Mouse (Mus musculus) hematopoietic stem cell, adult 5-6 weeks (primary cell): ENCODE data around the gene Slc1a2. TPM values are rescaled to one million over a fixed set of nuclear protein-coding genes. Genes with fewer than 3 reads are reported as not detected.

ENCODE experiments used
- ATAC-seq, 2 experiments: fragments of 125-278 bp in 1 of 2; replicated peaks in 1 of 2; 2 replicates each; pipeline ENCODE4 v1.8.0; 2016 to 2017; ENCODE audit warnings: inconsistent platforms in 2 of 2, mild to moderate bottlenecking in 2 of 2, moderate number of reproducible peaks in 2 of 2, low read depth in 1 of 2, moderate TSS enrichment in 1 of 2; ENCODE audit not compliant: low FRiP score in 2 of 2, poor library complexity in 2 of 2, severe bottlenecking in 2 of 2, insufficient read depth in 1 of 2, low TSS enrichment in 1 of 2
- total RNA-seq: library from RNA; stranded (forward); fragments of 172-1452, 232-1000 nt; gene quantifications from 2 replicates; pipeline ENCODE4 v1.2.3, GENCODE M21; 2017

Slc1a2 gene
- not detected in 2 replicates for total RNA-seq

DNA sequence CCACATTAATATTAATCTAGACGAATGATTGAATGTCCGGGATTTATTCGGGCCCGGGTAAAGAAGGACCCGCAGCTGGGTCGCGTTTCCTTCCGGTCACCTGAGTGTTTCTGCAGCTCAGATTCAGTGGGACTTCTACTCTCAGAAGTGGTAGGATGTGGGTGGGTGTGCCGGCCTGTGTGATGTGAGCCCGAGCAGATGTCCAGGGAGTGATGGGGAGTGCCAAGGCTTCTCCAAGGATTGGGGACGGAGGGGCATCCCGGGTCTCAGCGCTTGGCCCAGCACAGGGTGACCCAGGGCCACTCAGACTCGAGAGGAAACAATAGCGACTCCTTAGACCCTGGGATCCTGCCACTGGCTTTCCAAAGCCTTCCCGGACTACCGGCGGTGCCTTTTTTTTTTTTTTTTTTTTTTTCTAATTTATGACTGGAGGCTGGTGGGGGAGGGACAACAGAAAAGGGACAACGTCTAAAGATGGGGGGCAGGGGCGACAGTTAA lies at the start of gene Slc1a2:
Slc1a2 (plus strand) TSS at position 497 of the 498 bp plus-strand sequence.
- ATAC-seq = no peak

DNA sequence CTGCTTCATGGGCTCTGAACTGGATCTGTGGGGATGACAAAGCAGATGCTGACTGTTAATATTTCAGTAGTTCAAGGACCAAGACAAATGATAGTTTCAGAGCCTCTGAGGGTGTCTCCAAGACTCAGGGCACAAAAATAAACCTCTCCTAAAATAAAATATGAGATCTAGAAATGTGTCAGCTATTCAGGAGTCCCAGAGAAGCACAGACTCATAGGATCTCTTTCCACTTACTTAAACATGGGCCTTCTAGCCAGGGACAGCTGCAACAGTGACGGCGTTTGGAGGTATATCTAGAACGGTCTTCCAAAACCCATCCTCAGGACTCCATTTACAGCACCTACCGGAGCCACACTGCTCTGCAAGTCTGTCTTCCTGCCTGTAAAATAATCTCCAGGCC lies 48.0 kb upstream of the Slc1a2 start:
- no peak for ATAC-seq

- peak in 1 of 2 experiments; percentile 17; a peak in 1 of 4 replicates for ATAC-seq
These were observed 41.8 kb upstream of the Slc1a2 start for GRCm38 (mm10) chr2:102616637-102617036.

DNA sequence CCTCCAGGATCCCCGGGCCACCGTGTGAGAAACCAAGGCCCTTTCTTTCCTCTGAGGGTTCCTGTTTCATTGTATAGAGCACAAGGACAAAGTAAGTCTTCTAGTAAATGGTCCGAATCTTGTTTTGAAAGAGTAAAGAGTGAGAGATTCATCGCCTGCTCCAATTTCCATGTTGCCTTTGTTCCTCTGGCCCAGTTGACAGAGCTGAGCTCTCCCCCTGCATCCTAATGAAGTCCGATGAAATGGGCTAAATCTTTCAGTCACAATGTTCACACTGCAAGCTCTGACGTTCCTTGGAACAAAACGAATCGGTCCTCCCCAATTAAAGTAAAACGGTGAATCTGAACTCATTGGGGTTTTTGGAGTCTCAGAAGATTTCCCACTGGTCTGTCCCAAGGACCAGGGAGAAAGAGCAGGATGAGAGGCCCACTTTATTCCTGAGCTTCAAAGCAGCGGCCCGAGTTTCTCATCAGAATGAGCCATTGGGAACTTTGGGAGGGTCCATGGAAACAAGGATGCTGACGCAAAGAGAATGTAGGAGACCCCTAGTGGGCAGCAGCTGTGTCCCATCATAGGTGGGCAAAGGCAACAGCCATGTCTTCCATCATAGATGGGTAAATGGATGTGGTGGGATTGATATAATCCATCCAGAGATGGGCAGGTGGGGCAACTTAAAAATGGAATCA lies 37.6 kb upstream of the Slc1a2 start:
- no peak for ATAC-seq

- ATAC-seq = no peak
These were observed 36.3 kb upstream of the Slc1a2 start for GRCm38 (mm10) chr2:102622176-102622575.

GRCm38 (mm10) chr2:102622943-102623342 lies 35.5 kb upstream of the Slc1a2 start:
- ATAC-seq = no peak

DNA sequence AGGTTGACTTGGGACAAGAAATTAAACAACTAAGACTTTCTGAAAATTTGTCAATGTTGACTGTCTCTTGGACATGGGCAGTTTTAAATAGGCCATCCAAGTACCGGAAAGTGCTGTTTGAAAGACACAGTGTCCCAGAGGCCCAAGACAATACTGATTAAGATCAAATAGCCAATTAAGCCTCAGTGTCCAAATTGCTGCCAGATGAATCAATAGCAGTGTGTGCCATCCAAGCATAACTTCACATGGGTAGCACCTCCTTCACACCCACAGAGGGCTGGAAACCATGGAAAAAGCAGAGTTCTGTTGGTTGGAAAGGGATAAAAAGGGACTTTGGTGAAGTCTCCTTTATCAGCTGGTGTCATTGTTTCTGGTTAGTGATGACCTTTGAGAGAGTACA lies 33.9 kb upstream of the Slc1a2 start:
- ATAC-seq = no peak

DNA sequence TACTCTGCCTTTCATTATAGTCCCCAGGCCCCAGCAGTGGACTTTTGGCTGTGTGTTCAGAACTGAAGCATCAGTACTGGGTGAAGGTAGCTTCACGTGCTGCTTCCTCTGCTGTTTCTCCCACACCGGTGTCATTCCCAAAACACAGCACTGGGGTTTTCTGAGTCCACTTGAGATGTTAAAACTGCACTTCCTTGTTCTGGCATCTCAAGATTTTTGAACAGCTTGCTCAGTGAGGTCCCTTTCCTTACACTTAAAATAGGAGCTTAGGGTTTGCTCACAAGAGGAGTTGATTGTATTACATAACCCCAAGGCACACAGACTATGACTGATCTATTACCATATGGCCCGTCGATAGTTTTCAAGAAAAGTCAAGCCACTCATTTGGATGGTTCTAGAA lies 26.1 kb upstream of the Slc1a2 start:
- no peak for ATAC-seq

- ATAC-seq = no peak
These were observed 24.4 kb upstream of the Slc1a2 start for GRCm38 (mm10) chr2:102634010-102634409.

GRCm38 (mm10) chr2:102635523-102636060 lies 22.9 kb upstream of the Slc1a2 start:
- ATAC-seq = no peak

DNA sequence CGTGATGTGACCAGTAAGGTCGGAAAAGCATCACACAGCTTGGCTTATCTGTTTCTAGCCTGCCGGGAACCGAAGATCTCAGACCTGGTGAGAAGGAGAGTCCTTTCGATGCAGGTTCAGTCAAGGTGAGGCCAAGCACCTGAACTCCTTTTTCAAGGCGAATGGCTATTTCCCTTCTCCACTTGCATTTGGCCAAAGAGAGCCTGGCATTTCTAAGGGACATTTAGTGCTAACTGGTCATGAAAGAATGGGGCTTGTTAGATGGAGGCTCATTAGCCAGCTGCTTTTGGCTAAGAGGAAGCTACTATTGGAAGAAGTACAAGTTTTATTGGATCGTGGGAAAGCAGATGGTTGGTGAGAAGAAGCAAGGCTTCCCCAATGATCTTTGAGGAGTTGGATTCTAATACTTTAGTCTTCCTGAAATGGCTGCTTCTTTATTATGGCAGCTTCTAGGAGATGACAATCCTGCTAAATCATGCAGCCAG lies 22.3 kb upstream of the Slc1a2 start:
- ATAC-seq = no peak

GRCm38 (mm10) chr2:102638140-102638539 lies 20.3 kb upstream of the Slc1a2 start:
- no peak for ATAC-seq

GRCm38 (mm10) chr2:102638690-102639089 lies 19.8 kb upstream of the Slc1a2 start:
- no peak for ATAC-seq

DNA sequence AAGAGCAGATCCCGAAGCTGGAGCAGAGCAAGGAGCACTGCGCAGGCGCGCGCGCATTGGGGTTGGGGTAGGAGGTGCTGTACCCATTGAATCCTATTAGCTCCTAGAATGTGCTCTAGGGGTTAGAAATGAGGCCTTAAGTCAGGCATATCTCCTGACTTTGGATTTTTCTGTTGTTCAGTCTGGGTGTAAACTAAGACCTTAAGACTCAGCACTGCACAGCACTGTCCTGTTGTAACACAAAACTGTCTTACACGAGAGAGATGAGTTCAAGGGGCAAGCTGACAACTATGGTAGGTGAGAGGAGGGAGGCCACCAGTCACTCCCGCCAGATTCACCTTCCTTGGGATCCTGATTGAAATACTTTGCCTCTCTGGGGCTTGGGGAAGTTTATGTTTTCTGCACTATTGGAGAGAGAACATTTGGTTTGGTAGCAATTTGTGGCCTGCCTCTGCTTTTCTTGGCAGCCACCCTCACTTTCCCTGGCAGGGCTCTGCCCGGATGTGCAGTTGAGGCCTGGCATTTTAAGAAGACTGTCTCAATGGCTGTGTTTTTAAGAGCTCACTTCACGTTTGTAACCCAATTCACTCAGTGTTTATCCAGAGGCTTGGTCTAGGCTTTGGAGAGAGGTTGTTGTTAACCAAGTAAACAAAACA lies 9.5 kb upstream of the Slc1a2 start:
- no peak for ATAC-seq

- no peak for ATAC-seq
These were observed 8.1 kb upstream of the Slc1a2 start for GRCm38 (mm10) chr2:102650322-102650721.

DNA sequence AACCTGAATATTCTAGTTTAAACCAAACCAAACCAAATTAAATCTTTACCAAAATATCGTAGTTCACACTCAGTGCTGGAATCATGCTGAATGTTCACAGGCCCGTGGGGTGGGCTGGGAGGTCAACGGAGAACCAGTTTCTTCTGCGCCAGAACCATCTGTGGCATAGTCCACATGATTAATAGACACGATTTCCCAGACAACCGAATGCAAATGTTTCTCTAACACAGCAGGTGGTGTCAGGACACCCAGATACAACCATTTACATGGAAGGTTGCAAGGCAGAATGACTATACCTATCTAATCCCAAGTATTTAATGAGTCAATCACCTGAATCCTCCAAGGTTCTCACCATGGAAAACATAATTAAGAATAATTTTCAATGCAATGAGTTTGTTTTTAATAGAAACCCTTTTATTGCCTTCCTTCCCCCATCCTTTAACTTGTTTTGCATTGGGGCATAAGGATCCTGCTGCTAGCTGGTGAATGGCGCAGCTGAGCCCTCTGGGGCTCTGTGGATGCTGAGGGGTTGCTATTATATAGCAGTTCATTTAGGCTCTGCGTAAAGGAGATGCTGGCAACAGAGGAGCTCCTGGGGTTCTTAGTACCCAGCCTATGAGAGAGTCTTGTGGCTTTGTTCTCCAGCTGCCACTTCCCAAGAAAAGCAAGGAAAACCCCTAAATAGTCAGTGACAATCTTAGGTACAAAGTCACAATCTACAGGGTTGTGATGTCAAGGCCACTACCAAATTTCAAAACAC lies 2.3 kb upstream of the Slc1a2 start:
- ATAC-seq = no peak

DNA sequence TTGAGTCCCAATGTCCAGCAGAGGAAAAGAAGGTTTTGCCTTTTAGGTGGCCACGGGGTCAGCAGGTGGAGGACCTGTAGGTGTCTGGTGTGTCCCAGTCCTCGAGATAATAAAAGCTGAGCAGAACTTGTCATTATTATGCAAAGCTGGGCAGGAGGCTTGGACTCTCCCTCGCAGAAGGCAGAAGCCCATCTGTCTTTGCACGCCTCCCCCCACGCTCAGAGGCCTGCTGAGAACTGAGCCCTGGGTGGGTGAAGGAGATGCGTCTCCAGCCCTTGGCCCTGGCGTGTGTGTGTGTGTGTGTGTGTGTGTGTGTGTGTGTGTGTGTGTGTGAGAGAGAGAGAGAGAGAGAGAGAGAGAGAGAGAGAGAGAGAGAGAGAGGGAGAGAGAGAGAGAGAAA lies 733 bp upstream of the Slc1a2 start:
- no peak for ATAC-seq
